Mouse (Mus musculus): ENCODE measurements around the gene Vat1.
"Not testable (repeated sequence)": the region's sequence is repeated elsewhere in the genome, so short reads cannot be mapped to it uniquely, and the experiment has no call there.

Gene Vat1

DNA sequence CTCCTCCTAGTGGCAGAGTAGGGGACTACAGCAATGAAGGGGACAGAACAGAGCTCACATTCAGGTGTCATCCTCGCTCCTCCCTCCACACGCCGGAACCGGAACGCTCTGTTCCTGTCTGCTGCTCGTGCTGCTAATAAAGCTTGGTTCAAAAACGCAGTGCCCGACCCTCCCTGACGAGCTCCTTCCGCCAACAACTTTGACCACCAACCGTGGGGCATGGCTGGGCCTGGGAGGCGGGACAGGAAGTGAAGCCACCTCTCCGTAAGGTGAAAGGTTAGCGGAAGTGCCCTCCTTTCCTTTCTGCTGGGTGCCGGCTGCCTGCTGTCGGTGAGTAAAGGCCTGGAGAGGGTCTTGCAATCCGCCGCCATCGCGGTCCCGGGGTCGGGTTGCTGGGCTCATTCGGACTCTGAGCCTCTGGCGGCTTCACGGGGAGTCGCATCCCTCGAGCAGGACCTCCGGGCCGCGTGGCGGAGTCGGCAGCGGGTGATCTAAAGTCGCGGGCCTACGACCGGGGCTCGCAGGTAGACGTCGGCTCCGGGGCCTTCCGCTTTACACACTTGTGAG, 23.8 kb downstream of the Vat1 start, which contains the start of gene Rpl27:
Rpl27 (plus strand) TSS at position 172 of the 567 bp plus-strand sequence.
- peak; percentile 82 to 93 for DNase-seq (ENCODE audit: low spot score in 2 of 2)

DNA sequence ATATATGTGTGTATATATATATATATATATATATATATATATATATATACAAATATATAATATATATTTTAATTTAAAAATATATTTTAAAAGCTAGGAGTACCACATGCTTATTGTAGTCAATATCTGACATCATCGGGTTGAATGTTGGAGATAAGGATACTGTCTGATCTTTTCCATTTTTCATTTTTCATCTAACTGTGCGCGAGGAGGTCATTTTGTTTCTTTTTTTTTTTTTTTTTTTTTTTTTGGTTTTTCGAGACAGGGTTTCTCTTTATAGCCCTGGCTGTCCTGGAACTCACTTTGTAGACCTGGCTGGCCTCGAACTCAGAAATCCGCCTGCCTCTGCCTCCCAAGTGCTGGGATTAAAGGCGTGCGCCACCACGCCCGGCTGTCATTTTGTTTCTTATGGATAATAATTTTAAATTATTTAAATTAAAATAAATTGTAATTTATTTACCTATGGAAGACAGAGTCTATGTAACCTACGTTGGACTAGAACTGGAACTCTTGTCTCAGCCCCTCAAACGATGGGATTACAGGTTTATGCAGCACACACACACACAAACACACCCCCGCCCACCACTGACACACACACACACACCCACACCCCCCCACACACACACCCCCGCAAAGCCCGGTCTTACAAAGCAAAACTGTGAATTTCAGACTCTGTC, 24.4 kb downstream of the Vat1 start:
- not testable (repeated sequence) for DNase-seq (ENCODE audit: low spot score in 2 of 2)

DNA sequence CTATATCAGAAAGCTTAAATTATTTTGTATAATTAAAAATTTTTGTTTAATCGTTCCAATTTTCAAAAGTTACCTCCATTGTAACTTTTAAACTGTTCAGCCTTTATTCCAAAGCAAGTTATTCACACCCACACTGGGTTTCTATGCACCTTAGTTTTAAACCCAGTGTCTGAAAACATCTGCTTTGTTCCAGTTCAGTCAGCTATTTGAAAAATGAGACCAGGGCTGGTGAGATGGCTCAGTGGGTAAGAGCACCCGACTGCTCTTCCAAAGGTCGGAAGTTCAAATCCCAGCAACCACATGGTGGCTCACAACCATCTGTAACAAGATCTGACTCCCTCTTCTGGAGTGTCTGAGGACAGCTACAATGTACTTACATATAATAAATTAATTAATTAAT, 28.0 kb downstream of the Vat1 start:
- DNase-seq (ENCODE audit: low spot score in 2 of 2) = not testable (repeated sequence)

DNA sequence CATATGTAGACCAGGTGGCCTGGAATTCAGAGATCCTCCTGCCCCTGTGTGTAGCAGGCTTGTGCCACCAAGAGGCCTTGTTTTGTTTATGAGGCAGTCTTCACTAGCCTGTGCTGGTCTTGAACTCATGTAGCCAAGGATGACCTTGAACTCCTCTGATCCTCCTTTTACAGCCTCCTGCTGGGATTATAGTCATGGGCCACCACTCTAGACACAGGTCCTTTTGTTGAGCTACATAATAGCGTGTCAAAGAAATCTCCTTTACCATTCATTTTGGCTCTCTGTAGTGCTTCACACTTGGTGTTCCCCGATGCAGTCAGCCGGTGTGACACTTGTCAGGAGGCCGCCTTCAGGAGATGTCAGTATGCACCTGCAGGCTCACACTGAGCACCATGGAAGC, 29.1 kb downstream of the Vat1 start:
- no peak for DNase-seq (ENCODE audit: low spot score in 2 of 2)

DNA sequence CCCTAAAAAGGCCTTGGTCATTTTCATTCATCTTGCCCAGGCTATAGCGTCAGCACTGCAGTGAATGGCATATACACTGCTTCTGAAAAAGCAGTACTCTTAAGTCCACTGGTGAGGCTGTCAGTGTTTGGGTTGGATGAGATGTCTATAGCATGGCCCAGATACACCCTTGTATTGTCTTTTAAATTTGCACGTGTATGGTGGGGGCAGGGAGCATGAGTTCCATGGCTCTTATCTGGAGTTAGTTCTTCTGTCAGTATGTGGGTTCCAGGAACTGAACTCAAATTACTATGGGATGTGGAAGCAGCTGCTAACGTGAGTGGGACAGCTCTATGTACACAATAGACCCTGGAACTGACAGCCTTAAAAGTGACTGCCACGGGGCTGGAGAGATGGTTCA, 30.2 kb downstream of the Vat1 start:
- DNase-seq (ENCODE audit: low spot score in 2 of 2) = no peak

DNA sequence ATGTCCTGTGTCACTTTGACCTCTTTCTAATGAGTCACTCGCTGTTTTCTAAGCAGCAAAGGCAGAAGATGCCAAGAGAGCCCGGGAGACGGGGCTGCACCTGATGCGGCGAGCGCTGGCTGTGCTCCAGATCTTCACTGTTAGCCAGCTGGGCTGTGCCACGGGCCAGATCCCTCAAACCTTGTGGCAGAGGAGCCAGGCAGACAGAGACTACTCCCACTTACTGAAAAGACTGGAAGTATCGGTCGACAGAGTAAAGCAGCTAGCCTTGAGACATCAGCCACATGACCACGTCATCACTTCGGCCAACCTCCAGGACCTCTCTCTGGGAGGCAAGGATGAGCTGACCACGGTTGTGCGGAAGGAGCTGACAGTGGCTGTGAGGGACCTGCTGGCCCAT, 32.6 kb downstream of the Vat1 start:
- DNase-seq (ENCODE audit: low spot score in 2 of 2) = no peak

DNA sequence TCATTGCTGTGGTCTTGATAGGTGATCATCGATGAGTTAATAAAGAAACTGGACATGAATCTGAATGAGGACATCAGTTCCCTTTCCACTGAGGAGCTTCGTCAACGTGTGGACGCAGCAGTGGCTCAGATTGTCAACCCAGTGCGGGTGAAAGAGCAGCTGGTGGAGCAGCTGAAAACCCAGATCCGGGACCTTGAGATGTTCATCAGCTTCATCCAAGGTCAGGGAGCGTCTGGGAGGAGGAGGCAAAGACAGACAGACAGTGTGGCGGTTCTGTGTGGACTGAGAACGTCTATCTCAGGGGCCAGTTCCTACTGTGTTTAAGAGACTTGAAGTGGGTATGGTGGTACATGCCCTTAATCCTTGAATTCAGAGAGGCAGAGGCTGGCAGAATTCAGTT, 34.7 kb downstream of the Vat1 start:
- DNase-seq (ENCODE audit: low spot score in 2 of 2) = no peak

DNA sequence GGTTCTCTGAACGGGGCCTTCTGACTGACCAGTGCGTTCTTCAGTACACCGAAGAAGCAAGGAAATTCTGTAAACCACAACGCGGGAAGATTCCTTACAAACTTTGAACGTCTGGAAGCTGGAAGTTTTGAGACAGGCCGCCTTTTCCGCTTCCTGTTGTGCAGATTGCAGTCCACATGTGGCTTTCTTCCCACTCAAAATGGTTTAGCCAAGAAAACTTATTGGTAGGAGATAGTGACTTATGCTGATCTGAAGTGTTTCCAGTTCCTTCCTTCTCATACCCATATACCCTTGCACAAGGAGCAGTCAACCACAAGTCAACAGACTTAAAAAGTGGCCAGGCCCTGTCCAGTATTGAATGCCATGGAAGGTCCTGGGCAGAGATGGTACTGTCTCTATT, 39.9 kb downstream of the Vat1 start:
- DNase-seq (ENCODE audit: low spot score in 2 of 2) = no peak

DNA sequence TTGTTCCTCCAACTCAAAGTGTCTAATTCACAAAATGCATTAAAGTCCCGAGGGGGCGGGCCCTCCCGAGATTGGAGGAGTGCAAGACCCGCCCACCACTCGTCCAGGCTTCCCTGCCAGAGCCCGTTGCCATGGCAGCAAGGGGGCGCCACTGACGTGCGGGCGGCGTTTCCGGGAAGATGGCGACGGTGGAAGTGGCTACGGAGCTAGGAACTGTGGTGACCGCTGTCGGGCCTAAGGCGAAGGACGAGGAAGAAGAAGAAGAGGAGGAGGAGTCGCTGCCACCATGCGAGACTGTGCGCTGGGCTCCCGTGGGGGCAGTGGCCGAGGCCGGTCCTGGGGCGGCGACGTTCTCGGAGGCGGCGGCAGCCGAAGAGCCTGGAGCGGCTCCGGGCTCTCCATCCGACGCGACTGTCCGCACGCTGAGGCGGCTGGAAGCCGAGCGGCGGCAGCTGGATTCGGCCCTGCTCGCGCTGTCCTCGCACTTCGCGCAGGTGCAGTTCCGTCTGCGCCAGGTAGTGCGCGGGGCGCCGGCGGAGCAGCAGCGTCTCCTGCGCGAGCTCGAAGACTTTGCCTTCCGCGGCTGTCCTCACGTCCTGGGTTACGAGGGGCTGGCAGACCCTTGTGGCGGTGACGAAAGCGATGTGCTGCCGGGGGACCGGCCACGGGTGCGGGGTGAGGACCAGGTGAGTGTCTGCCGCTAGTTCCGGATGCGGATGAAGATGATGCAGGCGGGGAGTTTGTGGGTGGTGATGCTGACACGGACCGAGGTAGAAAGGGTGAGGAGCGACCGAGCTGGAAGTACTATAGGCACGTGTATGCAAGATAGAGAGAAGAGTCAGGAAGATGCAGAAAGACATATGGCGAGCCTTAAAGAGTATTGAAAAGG, 40.9 kb downstream of the Vat1 start, which contains the start of the genes Rundc1 and Ptges3l:
Rundc1 (plus strand) TSS at position 161 of the 889 bp plus-strand sequence.
Ptges3l (minus strand) TSS at position 409 of the 889 bp plus-strand sequence.
- DNase-seq (ENCODE audit: low spot score in 2 of 2) = peak; percentile 97 to 98

DNA sequence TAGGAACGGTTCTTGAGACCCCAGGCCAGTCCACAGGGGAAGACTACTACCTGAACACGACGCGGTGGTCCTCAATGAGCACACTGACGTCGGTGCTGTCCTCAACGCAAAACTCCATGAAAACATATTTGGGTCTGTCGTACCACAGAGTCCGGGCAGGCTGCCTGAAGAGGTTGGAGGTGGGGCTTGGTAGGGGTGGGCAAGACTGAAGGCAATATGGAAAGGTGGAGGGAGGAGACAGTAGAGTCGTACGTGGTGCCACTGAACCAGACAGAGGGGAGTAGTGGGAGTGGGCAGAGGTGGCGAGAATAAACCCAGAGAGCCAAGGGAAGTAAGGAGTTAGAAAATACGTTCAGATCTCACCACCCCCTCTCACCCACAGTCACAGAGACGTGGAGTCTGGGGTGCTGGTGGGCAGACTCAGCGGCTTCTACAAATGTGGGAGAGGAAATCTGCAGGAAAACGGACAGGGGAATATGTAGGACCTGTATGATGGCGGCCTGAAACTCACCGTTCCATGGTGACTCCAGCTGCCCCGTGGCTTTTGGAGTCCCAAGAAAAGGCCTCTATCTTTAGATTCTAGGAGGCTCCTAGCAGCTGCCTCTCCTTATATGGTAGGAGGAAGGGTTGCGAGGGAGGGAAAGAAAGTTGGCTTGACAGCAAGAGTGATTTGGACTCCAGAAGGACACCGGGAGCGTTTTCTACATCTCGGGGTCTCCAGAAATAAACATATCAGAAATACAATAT, 41.8 kb downstream of the Vat1 start, which contains the start of gene Gm27029:
Gm27029 (minus strand) TSS at position 692 of the 747 bp plus-strand sequence.
- DNase-seq (ENCODE audit: low spot score in 2 of 2) = peak; percentile 20 to 23

DNA sequence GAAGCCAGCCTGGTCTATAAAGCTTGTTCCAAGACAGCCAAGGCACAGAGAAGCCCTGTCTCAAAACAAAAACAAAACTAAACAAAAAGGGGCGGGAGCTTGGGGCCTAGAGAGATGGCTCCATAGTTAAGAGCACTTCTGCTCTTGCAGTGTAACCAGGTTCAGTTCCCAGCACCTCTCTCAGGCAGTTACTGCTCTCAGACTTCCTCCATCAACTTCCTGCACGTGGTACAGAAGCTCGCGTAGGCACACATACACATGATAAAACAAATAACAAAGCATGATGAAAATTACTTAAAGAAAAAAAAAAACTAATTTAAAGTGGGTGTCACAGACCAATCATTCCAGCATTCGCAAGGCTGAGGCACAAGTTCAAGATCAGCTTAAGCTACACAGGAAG, 45.9 kb downstream of the Vat1 start:
- DNase-seq (ENCODE audit: low spot score in 2 of 2) = no peak

DNA sequence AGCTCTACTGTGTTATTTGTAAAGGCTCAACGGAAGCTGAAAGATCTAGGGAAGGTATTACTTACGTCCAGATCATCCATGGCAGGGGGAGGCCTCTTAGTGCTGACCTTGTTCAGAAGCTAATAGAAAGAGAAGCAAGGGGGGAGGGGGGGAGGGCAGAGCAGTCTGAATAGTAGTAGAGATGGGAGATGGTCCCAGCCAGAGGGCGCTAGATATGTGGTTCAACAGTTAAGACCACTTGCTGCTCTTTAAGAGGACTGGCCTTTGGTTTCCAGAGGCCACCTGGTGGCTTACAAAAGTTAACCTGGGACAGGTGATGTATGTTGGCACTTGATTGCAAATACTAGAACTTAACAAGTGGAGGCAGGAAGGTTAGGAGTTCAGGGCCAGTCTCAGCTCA, 46.4 kb downstream of the Vat1 start:
- no peak for DNase-seq (ENCODE audit: low spot score in 2 of 2)

DNA sequence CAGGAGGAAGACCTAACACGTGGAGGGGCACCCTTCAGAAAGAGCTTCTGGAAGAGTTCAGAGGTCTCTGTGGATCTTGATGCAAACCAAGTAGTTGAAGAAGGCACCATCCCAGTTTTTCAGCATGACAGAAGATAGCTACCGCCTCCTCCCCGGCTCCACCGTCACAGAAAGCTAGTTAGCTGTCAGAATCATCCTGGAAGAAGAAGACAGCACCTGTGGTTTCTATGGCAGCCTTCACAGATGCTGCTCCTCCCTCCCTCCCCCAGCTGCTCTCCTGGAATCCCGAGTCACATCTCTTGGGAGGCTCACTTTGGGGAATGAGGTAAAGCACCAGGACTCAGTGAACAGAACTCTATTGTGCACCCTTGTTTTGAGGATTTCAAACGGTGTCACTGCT, 47.0 kb downstream of the Vat1 start:
- DNase-seq (ENCODE audit: low spot score in 2 of 2) = no peak

DNA sequence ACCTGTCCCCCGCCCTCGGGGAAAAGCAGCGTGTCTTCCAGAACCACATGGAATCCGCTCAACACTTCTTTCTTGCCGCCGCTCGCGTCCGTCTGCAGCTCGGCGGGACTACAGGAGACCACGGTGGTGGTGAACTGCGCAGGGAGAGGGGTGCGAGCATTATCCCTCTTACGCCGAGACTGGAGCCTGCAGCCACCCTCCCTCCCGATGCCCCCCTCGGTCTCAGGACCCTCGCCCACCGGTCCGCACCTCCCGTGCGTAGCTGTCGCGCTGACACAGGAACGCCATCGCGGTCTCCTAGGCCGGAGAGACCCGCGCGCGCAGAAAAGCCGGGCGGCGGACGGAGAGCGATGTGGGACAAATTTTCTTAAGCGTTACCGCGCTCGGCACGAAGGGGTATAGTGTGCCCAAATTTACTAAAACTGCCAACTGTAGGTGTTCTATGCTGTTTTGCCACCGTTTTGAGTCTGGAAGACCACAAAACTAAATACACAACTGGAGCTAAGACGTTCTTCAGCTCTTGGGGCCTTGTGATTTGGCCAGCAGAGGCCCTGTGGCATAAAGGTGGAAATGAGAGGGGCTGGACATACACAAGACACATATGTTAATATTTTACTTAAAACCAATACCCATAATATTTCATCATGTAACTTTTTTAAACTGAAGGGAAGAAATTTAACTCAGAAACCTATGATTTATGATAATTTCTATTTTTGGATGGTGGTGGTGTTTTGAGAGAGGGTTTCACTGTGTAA, 48.8 kb downstream of the Vat1 start, which contains the start of gene Aarsd1:
Aarsd1 (minus strand) TSS at position 515 of the 755 bp plus-strand sequence.
- DNase-seq (ENCODE audit: low spot score in 2 of 2) = peak; percentile 83 to 89

DNA sequence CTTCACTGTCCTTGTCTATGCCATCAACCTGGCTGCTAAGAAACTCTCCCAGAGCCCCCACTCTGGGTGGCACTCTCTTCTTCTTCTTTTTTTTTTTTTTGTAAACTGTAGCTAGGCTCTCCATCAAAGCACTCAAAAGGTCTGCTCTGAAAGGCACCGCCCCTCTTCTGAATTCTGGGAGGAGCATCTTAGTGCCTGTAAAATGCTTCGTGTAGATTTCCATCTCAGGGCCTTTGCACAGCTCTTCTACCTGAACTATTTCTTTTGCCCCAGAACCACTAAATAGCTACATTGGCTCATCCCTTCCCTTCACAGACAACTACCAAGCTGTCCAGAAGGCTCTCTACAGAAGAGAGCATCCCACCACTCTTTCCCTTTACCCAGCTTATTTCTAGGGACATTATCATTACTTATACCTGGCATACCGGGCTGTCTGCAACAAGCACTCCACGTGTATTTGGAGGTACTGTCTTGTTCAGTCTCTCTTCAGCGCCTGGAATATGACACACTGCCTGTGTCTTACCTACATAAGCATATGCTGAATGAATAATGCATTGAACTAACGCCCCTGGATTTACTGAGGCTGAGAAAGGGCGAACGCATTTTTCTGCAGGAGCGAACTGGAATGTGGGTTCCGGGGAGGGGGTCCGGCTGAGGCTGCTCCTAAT, 49.5 kb downstream of the Vat1 start:
- DNase-seq (ENCODE audit: low spot score in 2 of 2) = no peak

DNA sequence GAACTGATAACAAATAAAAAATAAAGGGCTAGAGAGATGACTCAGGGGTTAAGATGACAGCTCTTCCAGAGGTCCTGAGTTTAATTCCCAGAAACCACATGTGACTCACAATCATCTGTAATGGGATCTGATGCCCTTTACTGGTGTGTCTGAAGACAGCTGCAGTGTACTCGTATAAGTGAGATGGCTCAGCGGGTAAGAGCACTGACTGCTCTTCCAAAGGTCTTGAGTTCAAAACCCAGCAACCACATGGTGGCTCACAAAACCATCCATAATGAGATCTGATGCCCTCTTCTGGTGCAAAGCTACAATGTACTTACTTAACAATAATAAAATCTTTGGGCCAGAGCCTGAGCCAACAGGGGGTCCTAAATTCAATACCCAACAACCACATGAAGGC, 50.7 kb downstream of the Vat1 start:
- no peak for DNase-seq (ENCODE audit: low spot score in 2 of 2)
